Mouse (Mus musculus): Measurements from ENCODE around the gene Rufy3. TPM values are rescaled to one million over a fixed set of nuclear protein-coding genes. Genes with fewer than 3 reads are reported as not detected.

Rufy3 gene
- polyA plus RNA-seq, 1 experiment from 2014 or later: 6.8 TPM

GRCm38 (mm10) chr5:88614129-88614528 lies 49.3 kb downstream of the Rufy3 start:
- ATAC-seq (no peak), DNase-seq (no peak)
- Histone ChIP-seq H3K4me2 (ENCODE audit: low read depth, low read length) (no peak overlapping the region), H3K27ac (ENCODE audit: low read depth) (no peak overlapping the region), H3K9me3 (ENCODE audit: low read length) (no peaks in the 10 kb centered on the region), H3K36me3 (replicated peaks; ENCODE audit: insufficient read depth, low read length) (peaks cover 21% of the 10 kb centered on the region), H3K27me3 (ENCODE audit: insufficient read depth, low read length) (no peaks in the 10 kb centered on the region), H3K4me1 (ENCODE audit: insufficient read depth) (no peaks in the 10 kb centered on the region), H3K4me3 (ENCODE audit: low read depth, low read length) (no peak overlapping the region), H3K9ac (replicated peaks) (no peak overlapping the region)
- no peak for TF ChIP-seq CTCF (IDR thresholded peaks at IDR 0.05; ENCODE audit: low read depth)
- no peak for TF ChIP-seq EP300 (IDR thresholded peaks at IDR 0.05; ENCODE audit: low read depth)
- WGBS (ENCODE audit: insufficient replicate concordance): 64% methylated on average over 1 of the region's 1 CpGs

- Histone ChIP-seq H3K4me2 (ENCODE audit: low read depth, low read length) (no peak overlapping the region), H3K27me3 (ENCODE audit: insufficient read depth, low read length) (no peaks in the 10 kb centered on the region), H3K9me3 (ENCODE audit: low read length) (no peaks in the 10 kb centered on the region), H3K27ac (ENCODE audit: low read depth) (no peak overlapping the region), H3K36me3 (replicated peaks; ENCODE audit: insufficient read depth, low read length) (peaks cover 29% of the 10 kb centered on the region), H3K4me3 (ENCODE audit: low read depth, low read length) (no peak overlapping the region), H3K4me1 (ENCODE audit: insufficient read depth) (no peaks in the 10 kb centered on the region), H3K9ac (replicated peaks) (no peak overlapping the region)
- whole genome bisulfite sequencing (ENCODE audit: insufficient replicate concordance): 76% methylated on average over 4 of the region's 4 CpGs
- no peak for DNase-seq
- TF ChIP-seq CTCF (IDR thresholded peaks at IDR 0.05; ENCODE audit: low read depth): no peak
- no peak for TF ChIP-seq EP300 (IDR thresholded peaks at IDR 0.05; ENCODE audit: low read depth)
- no peak for ATAC-seq
Measured at GRCm38 (mm10) chr5:88616988-88617387, 52.1 kb downstream of the Rufy3 start.

GRCm38 (mm10) chr5:88627545-88627944 lies 62.7 kb downstream of the Rufy3 start:
- Histone ChIP-seq H3K9ac (replicated peaks) (no peak overlapping the region), H3K9me3 (ENCODE audit: low read length) (no peaks in the 10 kb centered on the region), H3K4me2 (ENCODE audit: low read depth, low read length) (peak overlapping the region; percentile 16; the same call in 1 of the 2 replicates), H3K36me3 (replicated peaks; ENCODE audit: insufficient read depth, low read length) (peaks cover 4% of the 10 kb centered on the region; the same call in 1 of the 2 replicates), H3K4me1 (ENCODE audit: insufficient read depth) (0 out of 2 replicates have a peak, but pooled peaks cover 2% of the 10 kb centered on the region), H3K27ac (ENCODE audit: low read depth) (peak overlapping the region; percentile 69; the same call in 1 of the 2 replicates), H3K4me3 (ENCODE audit: low read depth, low read length) (no peak overlapping the region), H3K27me3 (ENCODE audit: insufficient read depth, low read length) (no peaks in the 10 kb centered on the region)
- 54% methylated on average over 4 of the region's 4 CpGs for WGBS (ENCODE audit: insufficient replicate concordance)
- TF ChIP-seq EP300 (IDR thresholded peaks at IDR 0.05; ENCODE audit: low read depth) (peak; percentile 89), CTCF (IDR thresholded peaks at IDR 0.05; ENCODE audit: low read depth) (no peak)
- peak; percentile 97 for ATAC-seq
- peak; percentile 49 for DNase-seq

GRCm38 (mm10) chr5:88629125-88629524 lies 64.3 kb downstream of the Rufy3 start:
- no peak overlapping the region for H3K9ac ChIP-seq (replicated peaks)
- TF ChIP-seq CTCF (IDR thresholded peaks at IDR 0.05; ENCODE audit: low read depth) (no peak), EP300 (IDR thresholded peaks at IDR 0.05; ENCODE audit: low read depth) (no peak)
- H3K4me1 ChIP-seq (ENCODE audit: insufficient read depth): 0 out of 2 replicates have a peak, but pooled peaks cover 2% of the 10 kb centered on the region
- no peaks in the 10 kb centered on the region for H3K27me3 ChIP-seq (ENCODE audit: insufficient read depth, low read length)
- no peak for DNase-seq
- H3K9me3 ChIP-seq (ENCODE audit: low read length): no peaks in the 10 kb centered on the region
- WGBS (ENCODE audit: insufficient replicate concordance): 87% methylated on average over 11 of the region's 11 CpGs
- ATAC-seq: no peak
- no peak overlapping the region for H3K27ac ChIP-seq (ENCODE audit: low read depth)
- peaks cover 6% of the 10 kb centered on the region; the same call in 1 of the 2 replicates for H3K36me3 ChIP-seq (replicated peaks; ENCODE audit: insufficient read depth, low read length)
- H3K4me2 ChIP-seq (ENCODE audit: low read depth, low read length): no peak overlapping the region
- no peak overlapping the region for H3K4me3 ChIP-seq (ENCODE audit: low read depth, low read length)

GRCm38 (mm10) chr5:88629987-88630386 lies 65.1 kb downstream of the Rufy3 start:
- Histone ChIP-seq H3K27me3 (ENCODE audit: insufficient read depth, low read length) (no peaks in the 10 kb centered on the region), H3K9ac (replicated peaks) (no peak overlapping the region), H3K36me3 (replicated peaks; ENCODE audit: insufficient read depth, low read length) (peaks cover 6% of the 10 kb centered on the region; the same call in 1 of the 2 replicates), H3K4me2 (ENCODE audit: low read depth, low read length) (no peak overlapping the region), H3K9me3 (ENCODE audit: low read length) (no peaks in the 10 kb centered on the region), H3K27ac (ENCODE audit: low read depth) (peak overlapping the region; percentile 30; the same call in 1 of the 2 replicates), H3K4me1 (ENCODE audit: insufficient read depth) (0 out of 2 replicates have a peak, but pooled peaks cover 2% of the 10 kb centered on the region), H3K4me3 (ENCODE audit: low read depth, low read length) (no peak overlapping the region)
- ATAC-seq (no peak), DNase-seq (no peak)
- no peak for TF ChIP-seq CTCF (IDR thresholded peaks at IDR 0.05; ENCODE audit: low read depth)
- TF ChIP-seq EP300 (IDR thresholded peaks at IDR 0.05; ENCODE audit: low read depth): no peak
- WGBS (ENCODE audit: insufficient replicate concordance): 85% methylated on average over 8 of the region's 8 CpGs

GRCm38 (mm10) chr5:88630883-88631282 lies 66.0 kb downstream of the Rufy3 start:
- peak; percentile 60 for ATAC-seq
- DNase-seq: peak; percentile 40
- Histone ChIP-seq H3K4me1 (ENCODE audit: insufficient read depth) (0 out of 2 replicates have a peak, but pooled peaks cover 2% of the 10 kb centered on the region), H3K27ac (ENCODE audit: low read depth) (peak overlapping the region; percentile 30), H3K9me3 (ENCODE audit: low read length) (no peaks in the 10 kb centered on the region), H3K9ac (replicated peaks) (no peak overlapping the region), H3K4me3 (ENCODE audit: low read depth, low read length) (no peak overlapping the region), H3K27me3 (ENCODE audit: insufficient read depth, low read length) (no peaks in the 10 kb centered on the region), H3K36me3 (replicated peaks; ENCODE audit: insufficient read depth, low read length) (peaks cover 11% of the 10 kb centered on the region), H3K4me2 (ENCODE audit: low read depth, low read length) (no peak overlapping the region)
- TF ChIP-seq CTCF (IDR thresholded peaks at IDR 0.05; ENCODE audit: low read depth) (no peak), EP300 (IDR thresholded peaks at IDR 0.05; ENCODE audit: low read depth) (no peak)
- WGBS (ENCODE audit: insufficient replicate concordance): 33% methylated on average over 3 of the region's 3 CpGs

All from liver, postnatal 0 days (tissue).